Mouse (Mus musculus): ENCODE measurements around the gene Ablim1.

- TF ChIP-seq CTCF (IDR thresholded peaks at IDR 0.05; ENCODE audit: borderline replicate concordance, control insufficient read depth, extremely low read depth, insufficient read depth, low read length, poor library complexity) (no peak), POLR2A (IDR thresholded peaks at IDR 0.05; ENCODE audit: control insufficient read depth, extremely low read depth, insufficient read depth, low read length, poor library complexity) (no peak)
Observed at GRCm38 (mm10) chr19:57362586-57362985, 47.9 kb upstream of the Ablim1 start.

Data from thymus, adult 2 months (tissue).